7 mouse cellular contexts compared by ENCODE assay signal in the genomic region with DNA sequence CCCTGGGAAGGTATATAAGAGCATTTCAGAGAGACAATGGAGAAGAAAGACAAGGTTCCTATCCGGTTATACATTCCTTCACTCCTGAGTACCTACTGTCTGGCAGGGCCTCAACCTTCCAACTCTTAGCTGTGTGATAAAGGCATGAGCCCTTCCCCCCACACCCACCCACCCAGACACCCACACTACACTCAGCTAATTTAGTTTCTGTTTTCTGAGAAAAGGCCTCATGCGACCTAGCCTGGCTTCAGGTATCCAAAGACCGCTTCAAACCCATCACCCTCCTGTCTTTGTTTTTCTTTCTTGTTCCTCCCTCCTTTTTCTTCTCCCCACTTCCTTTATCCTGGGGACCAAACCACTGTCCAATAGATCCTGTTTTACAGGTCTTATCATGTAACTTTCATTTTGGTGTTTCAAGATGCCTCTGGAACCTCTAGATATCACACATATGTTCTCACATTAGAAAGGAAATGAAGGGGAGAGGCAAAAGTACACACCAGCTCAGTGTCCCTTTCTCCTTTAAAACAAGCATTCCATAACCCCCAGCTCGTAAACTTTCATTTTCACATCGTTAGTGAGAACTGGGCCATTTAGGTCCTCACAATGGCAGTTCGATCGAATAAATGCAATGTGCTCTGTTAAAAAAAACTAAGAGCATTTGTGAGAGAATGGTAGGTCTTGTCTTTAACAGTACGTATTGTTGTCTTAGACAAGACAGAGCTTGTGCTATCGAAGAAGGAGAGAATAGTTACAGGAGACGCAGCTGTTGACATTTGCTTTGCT. TPM values are rescaled to one million over a fixed set of nuclear protein-coding genes. Genes with fewer than 3 reads are reported as not detected.
DNase-seq lines count a peak whose midpoint lies in the region; ATAC-seq and TF ChIP-seq lines count a peak whose summit lies in the region.

No protein-coding gene starts in this region.

- peak overlapping the region; percentile 45 for H3K9ac ChIP-seq in lung, embryonic 14.5 days
- H3K9ac ChIP-seq in embryonic facial prominence, embryonic 15.5 days: no peak overlapping the region
- H3K9ac ChIP-seq in intestine, postnatal 0 days (ENCODE audit: low read depth, low read length): no peak overlapping the region

- 0 out of 2 replicates have a peak, but pooled peaks cover 4% of the 10 kb centered on the region for H3K36me3 ChIP-seq in lung, embryonic 14.5 days (ENCODE audit: insufficient read depth)
- no peaks in the 10 kb centered on the region for H3K36me3 ChIP-seq in embryonic facial prominence, embryonic 15.5 days
- no peaks in the 10 kb centered on the region for H3K36me3 ChIP-seq in intestine, postnatal 0 days (ENCODE audit: control insufficient read depth, insufficient read depth)

- H3K4me1 ChIP-seq in lung, embryonic 14.5 days (ENCODE audit: insufficient read depth): peaks cover 5% of the 10 kb centered on the region
- peaks cover 20% of the 10 kb centered on the region for H3K4me1 ChIP-seq in embryonic facial prominence, embryonic 15.5 days
- peaks cover 8% of the 10 kb centered on the region; the same call in 1 of the 2 replicates for H3K4me1 ChIP-seq in intestine, postnatal 0 days (replicated peaks; ENCODE audit: control insufficient read depth, insufficient read depth, low read length)

- H3K27me3 ChIP-seq in lung, embryonic 14.5 days (ENCODE audit: insufficient read depth, low read length): no peaks in the 10 kb centered on the region
- no peaks in the 10 kb centered on the region for H3K27me3 ChIP-seq in embryonic facial prominence, embryonic 15.5 days
- H3K27me3 ChIP-seq in intestine, postnatal 0 days (replicated peaks; ENCODE audit: control insufficient read depth, insufficient read depth, low read length): no peaks in the 10 kb centered on the region

- no peak for TF ChIP-seq CTCF in lung, embryonic 14.5 days (IDR thresholded peaks at IDR 0.05; ENCODE audit: low read depth)
- no peak for TF ChIP-seq CTCF in intestine, postnatal 0 days (IDR thresholded peaks at IDR 0.05; ENCODE audit: low read depth)

- ATAC-seq in lung, embryonic 14.5 days (ENCODE audit: insufficient read depth): no peak
- no peak for ATAC-seq in embryonic facial prominence, embryonic 15.5 days (ENCODE audit: insufficient number of reproducible peaks, low FRiP score, low TSS enrichment, low read depth)
- ATAC-seq in intestine, postnatal 0 days: no peak

- no peak for DNase-seq in lung, embryonic 14.5 days
- DNase-seq in lung, postnatal 36 days: no peak
- peak; percentile 32 for DNase-seq in naive thymus-derived CD4-positive, alpha-beta T cell, adult 2 months (ENCODE audit: low read depth)
- no peak for DNase-seq in layer of hippocampus, postnatal 10 days (ENCODE audit: low spot score in 2 of 2)
- no peak for DNase-seq in adrenal gland, adult (ENCODE audit: inconsistent age in 2 of 2, low spot score in 1 of 2)

- peak overlapping the region; percentile 85 for H3K4me3 ChIP-seq in lung, embryonic 14.5 days (ENCODE audit: low read depth, low read length)
- peak overlapping the region; percentile 62 for H3K4me3 ChIP-seq in embryonic facial prominence, embryonic 15.5 days (replicated peaks)
- no peak overlapping the region for H3K4me3 ChIP-seq in intestine, postnatal 0 days (ENCODE audit: low read depth, low read length)

- peak overlapping the region; percentile 83 for H3K4me2 ChIP-seq in lung, embryonic 14.5 days
- peak overlapping the region; percentile 43 for H3K4me2 ChIP-seq in embryonic facial prominence, embryonic 15.5 days (replicated peaks)
- H3K4me2 ChIP-seq in intestine, postnatal 0 days (replicated peaks; ENCODE audit: low read depth): peak overlapping the region; percentile 87; the same call in 1 of the 2 replicates

- no peaks in the 10 kb centered on the region for H3K9me3 ChIP-seq in lung, embryonic 14.5 days (ENCODE audit: low read depth, low read length)
- no peaks in the 10 kb centered on the region for H3K9me3 ChIP-seq in embryonic facial prominence, embryonic 15.5 days (replicated peaks)
- no peaks in the 10 kb centered on the region for H3K9me3 ChIP-seq in intestine, postnatal 0 days (ENCODE audit: control insufficient read depth)

- WGBS in lung, embryonic 14.5 days: 77% methylated on average over 10 of the region's 10 CpGs
- WGBS in embryonic facial prominence, embryonic 15.5 days: 82% methylated on average over 10 of the region's 10 CpGs
- 82% methylated on average over 10 of the region's 10 CpGs for WGBS in intestine, postnatal 0 days

- peak overlapping the region; percentile 99; the same call in 1 of the 2 replicates for H3K27ac ChIP-seq in lung, embryonic 14.5 days (ENCODE audit: low read depth)
- no peak overlapping the region for H3K27ac ChIP-seq in embryonic facial prominence, embryonic 15.5 days (replicated peaks)
- H3K27ac ChIP-seq in intestine, postnatal 0 days (ENCODE audit: low read depth, low read length): no peak overlapping the region

RNA-seq across cellular contexts. Expression of a gene that starts 1.1 kb away (rescaled TPM):
- 104 TPM in 2 replicates for polyA plus RNA-seq in lung, embryonic 14.5 days (2014; fragmentation: Nextera tagmentation; extraction: Ambion mirVana)
- 130 and 132 TPM in 2 replicates for polyA plus RNA-seq in embryonic facial prominence, embryonic 15.5 days (2015; fragmentation: Nextera tagmentation; extraction: Ambion mirVana)
- polyA plus RNA-seq in intestine, postnatal 0 days (2015; fragmentation: Nextera tagmentation; extraction: Ambion mirVana): 158 and 161 TPM in 2 replicates
- total RNA-seq in layer of hippocampus, postnatal 10 days (2021): 100 to 1,000 TPM; 101 to 110 TPM

RNA-seq across cellular contexts. Expression of a gene that starts 39.5 kb away (rescaled TPM):
- polyA plus RNA-seq in lung, embryonic 14.5 days (2014; fragmentation: Nextera tagmentation; extraction: Ambion mirVana): 2.8 and 4.0 TPM in 2 replicates
- 1.4 and 2.5 TPM in 2 replicates for polyA plus RNA-seq in embryonic facial prominence, embryonic 15.5 days (2015; fragmentation: Nextera tagmentation; extraction: Ambion mirVana)
- polyA plus RNA-seq in intestine, postnatal 0 days (2015; fragmentation: Nextera tagmentation; extraction: Ambion mirVana): 3.9 and 4.0 TPM in 2 replicates
- under 1 TPM; 0.80 to 0.82 TPM for total RNA-seq in layer of hippocampus, postnatal 10 days (2021)
